Mouse (Mus musculus): ENCODE results near the gene Chga.

Chga gene

DNA sequence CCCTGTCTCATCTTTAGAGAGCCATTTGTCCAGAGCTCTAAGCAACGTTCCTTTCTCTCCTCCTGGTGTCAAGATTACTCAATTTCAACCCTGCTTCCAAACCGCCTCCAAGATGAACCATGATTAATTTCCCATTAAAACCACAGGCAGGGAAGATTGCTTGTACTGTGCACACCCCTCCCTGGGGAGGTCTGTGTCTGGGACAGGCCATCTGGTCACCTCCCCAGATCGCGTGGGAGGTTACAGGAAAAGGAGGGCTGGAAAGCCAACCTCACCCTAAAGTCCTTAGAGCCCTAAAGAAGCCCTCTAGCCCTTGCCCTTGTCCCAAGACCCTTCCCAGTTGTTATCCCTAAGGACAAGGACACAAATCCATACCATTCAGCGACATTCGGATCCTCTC, 45.6 kb downstream of the Chga start:
- no peak for DNase-seq (ENCODE audit: low read depth)

DNA sequence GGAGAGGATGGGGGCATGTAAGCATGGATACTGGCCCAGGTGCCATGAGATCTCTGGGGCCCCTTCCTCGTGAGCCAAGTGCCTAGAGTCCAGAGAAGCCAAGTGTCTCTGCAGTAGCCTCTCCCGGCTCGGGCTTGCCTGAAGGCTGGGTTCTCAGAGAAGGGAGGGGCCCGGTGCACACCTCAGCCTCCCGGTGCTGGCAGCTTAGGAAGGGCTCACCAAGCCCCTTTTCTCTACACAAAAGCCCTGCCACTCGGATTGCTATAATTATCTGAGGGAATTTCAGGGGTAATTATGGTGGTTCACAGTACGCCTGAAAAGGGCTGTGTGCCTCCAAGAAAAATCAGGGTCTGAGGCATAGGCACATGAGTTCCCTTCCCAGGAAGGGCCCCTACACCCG, 47.1 kb downstream of the Chga start:
- no peak for DNase-seq (ENCODE audit: low read depth)

DNA sequence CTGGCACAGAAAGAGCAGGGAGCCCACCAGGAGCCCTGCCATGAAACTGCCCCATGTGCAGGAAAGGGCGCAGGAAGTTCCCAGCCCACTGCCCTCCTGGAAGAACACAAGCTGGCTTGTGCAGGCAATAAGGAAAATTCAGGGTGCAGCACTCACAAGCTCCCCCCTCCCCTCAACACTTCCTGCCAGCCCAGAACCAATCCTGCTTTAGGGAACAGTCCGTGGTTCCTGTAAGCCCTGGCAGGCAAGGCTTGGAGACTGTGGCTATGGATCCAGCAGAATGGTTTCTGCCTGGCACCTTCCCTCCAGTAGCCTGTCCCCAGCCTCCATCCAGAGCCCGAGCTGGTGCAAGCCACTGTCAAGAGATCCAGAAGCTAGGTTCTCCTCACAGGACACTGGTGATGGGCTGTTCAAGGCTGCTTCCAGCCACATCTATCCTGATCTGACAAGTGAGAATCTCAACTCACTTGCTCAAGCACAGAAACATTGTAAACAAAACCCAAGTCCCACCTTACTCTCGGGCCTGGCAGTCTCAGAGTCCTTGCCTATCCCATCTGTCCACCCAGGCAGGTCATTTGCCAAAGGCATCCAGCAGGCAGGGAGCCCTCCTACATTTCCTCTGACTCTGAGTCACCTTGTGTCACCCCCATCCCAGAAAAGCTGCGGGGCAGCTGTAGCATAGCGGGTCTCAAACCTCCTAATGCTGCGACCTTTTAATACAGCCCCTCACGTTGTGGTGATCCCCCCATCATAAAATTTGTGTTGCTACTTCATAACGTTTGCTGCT, 47.7 kb downstream of the Chga start:
- no peak for DNase-seq (ENCODE audit: low read depth)

- no peak for DNase-seq (ENCODE audit: low read depth)
Measured at GRCm38 (mm10) chr12:102605607-102606006, 50.8 kb downstream of the Chga start.

DNA sequence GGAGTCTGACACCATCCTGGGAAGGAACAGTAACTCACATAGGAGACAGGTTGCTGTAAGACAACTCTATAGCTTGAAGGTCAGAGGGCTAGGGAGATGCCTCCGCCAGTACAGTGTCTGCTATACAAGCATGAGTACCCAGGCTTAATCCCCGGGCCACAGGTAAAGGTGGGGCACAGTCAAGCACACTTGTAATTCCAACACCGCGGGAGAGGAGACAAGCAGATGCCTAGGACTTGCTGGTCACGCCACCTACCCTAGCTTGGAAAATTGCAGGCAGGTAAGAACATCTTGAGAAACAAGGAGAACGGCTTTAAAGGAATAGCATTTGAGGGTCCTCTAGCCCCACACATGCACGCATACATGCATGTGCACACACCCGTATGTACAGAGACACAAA, 52.3 kb downstream of the Chga start:
- no peak for DNase-seq (ENCODE audit: low read depth)

- DNase-seq (ENCODE audit: low read depth), result no peak
Measured at GRCm38 (mm10) chr12:102607808-102608517, 53.2 kb downstream of the Chga start.

DNA sequence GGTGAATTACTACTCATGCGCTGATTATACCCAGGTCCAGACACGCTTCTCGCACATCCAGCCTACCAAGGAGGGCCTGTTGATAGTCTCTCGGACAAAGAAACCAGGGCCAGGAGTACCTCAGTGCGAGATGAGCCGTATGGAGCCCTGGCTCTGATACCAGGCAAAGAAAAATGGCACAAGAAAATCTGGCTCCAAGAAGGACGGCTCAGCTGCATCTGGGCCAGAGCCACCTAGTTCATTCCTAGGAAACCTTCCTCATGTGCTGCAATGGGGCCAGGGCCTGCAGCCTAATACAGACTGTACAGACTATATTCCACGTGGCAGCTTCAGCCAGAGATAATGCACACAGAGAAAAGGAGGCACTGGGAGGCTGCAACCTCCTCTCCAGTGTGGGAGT, 56.2 kb downstream of the Chga start:
- no peak for DNase-seq (ENCODE audit: low read depth)

- no peak for DNase-seq (ENCODE audit: low read depth)
Measured at GRCm38 (mm10) chr12:102612431-102612830, 57.7 kb downstream of the Chga start.

DNA sequence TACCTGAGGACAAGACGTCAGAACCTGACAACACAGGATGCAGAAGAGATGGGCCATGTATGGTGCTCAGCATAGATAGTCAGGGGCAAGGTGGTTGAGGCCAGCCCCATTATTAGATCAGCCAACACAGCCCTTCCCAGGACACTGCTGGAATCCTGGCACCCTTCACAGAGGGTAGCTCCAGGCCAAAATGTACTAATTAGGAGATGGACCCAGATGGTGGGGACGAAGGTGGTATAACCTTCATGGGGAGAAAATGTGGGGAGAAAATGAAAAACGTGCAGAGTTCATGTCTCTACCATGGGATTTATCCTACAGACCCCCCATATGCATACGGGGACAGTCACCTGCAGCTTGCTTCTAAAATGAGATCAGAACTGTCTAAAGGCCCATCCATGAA, 58.6 kb downstream of the Chga start:
- no peak for DNase-seq (ENCODE audit: low read depth)

Data from fibroblast of lung, adult 2 months (primary cell).